Comparison of ENCODE assay signal across 16 mouse cellular contexts in genomic region chr10:120401787-120402186, GRCm38 (mm10).
A peak's percentile ranks its signal among the peaks of the same experiment; 100 is the strongest.
DNase-seq lines count a peak whose midpoint lies in the region; ATAC-seq and TF ChIP-seq lines count a peak whose summit lies in the region.
"Had no signal": no experiment of that assay in that cellular context is flagged by ENCODE, and none has a peak within 500 bp of the region (broad histone marks: within the 10 kb centered on the region; RNA-seq: fewer than 3 reads in every experiment).

No protein-coding gene starts in this region.

- 0 out of 2 replicates have a peak, but pooled peaks have one; percentile 43 for ATAC-seq in hindbrain, postnatal 0 days
- no peak for ATAC-seq in hindbrain, embryonic 14.5 days (ENCODE audit: low FRiP score)
- no peak for ATAC-seq in embryonic facial prominence, embryonic 12.5 days (ENCODE audit: insufficient number of reproducible peaks, insufficient read depth, low FRiP score, low TSS enrichment)
- peak; percentile 70 for ATAC-seq in forebrain, embryonic 15.5 days (replicated peaks)
- ATAC-seq: midbrain, embryonic 16.5 days had no signal

- H3K36me3 ChIP-seq in hindbrain, postnatal 0 days (ENCODE audit: insufficient read depth, low read length): no peaks in the 10 kb centered on the region
- no peaks in the 10 kb centered on the region for H3K36me3 ChIP-seq in hindbrain, embryonic 14.5 days (replicated peaks; ENCODE audit: control insufficient read depth, insufficient read depth)
- H3K36me3 ChIP-seq in embryonic facial prominence, embryonic 12.5 days: peaks cover 12% of the 10 kb centered on the region
- no peaks in the 10 kb centered on the region for H3K36me3 ChIP-seq in forebrain, embryonic 15.5 days
- H3K36me3 ChIP-seq: G1E had no signal

- H3K4me2 ChIP-seq in hindbrain, postnatal 0 days (ENCODE audit: low read depth, low read length): no peak overlapping the region
- H3K4me2 ChIP-seq in hindbrain, embryonic 14.5 days (replicated peaks): no peak overlapping the region
- H3K4me2 ChIP-seq in embryonic facial prominence, embryonic 12.5 days (replicated peaks): no peak overlapping the region
- 0 out of 2 replicates have a peak overlapping the region, but pooled peaks have one; percentile 9 for H3K4me2 ChIP-seq in forebrain, embryonic 15.5 days (replicated peaks)

- no peaks in the 10 kb centered on the region for H3K9me3 ChIP-seq in hindbrain, postnatal 0 days (ENCODE audit: low read length)
- no peaks in the 10 kb centered on the region for H3K9me3 ChIP-seq in hindbrain, embryonic 14.5 days (ENCODE audit: control insufficient read depth, low read length)
- H3K9me3 ChIP-seq in embryonic facial prominence, embryonic 12.5 days: no peaks in the 10 kb centered on the region
- no peaks in the 10 kb centered on the region for H3K9me3 ChIP-seq in forebrain, embryonic 15.5 days

- no peak overlapping the region for H3K27ac ChIP-seq in hindbrain, postnatal 0 days
- no peak overlapping the region for H3K27ac ChIP-seq in hindbrain, embryonic 14.5 days
- H3K27ac ChIP-seq in embryonic facial prominence, embryonic 12.5 days: 0 out of 2 replicates have a peak overlapping the region, but pooled peaks have one; percentile 9
- H3K27ac ChIP-seq in forebrain, embryonic 15.5 days (replicated peaks): no peak overlapping the region
- H3K27ac ChIP-seq: liver, embryonic 14.5 days; macrophage had no signal

- H3K4me1 ChIP-seq in hindbrain, postnatal 0 days (ENCODE audit: insufficient read depth, low read length): peaks cover 5% of the 10 kb centered on the region; the same call in 1 of the 2 replicates
- peaks cover 3% of the 10 kb centered on the region; the same call in 1 of the 2 replicates for H3K4me1 ChIP-seq in hindbrain, embryonic 14.5 days (replicated peaks; ENCODE audit: control insufficient read depth, insufficient read depth, low read length)
- H3K4me1 ChIP-seq in embryonic facial prominence, embryonic 12.5 days: peaks cover 56% of the 10 kb centered on the region
- H3K4me1 ChIP-seq in forebrain, embryonic 15.5 days: peaks cover 28% of the 10 kb centered on the region

- DNase-seq in hindbrain, postnatal 0 days (ENCODE audit: low spot score): peak; percentile 14
- DNase-seq in hindbrain, embryonic 14.5 days (ENCODE audit: low spot score): no peak
- peak; percentile 96 for DNase-seq in Muller cell, postnatal 12 days (ENCODE audit: inconsistent ontology term)
- no peak for DNase-seq in left cerebral cortex, adult 9 months (ENCODE audit: low spot score in 2 of 2)
- no peak for DNase-seq in thymus, postnatal 36 days
- DNase-seq: cerebellum, adult 11-12 months; heart, postnatal 10 days; kidney, postnatal 10 days; left cerebral cortex, postnatal 4 days; right cerebral cortex, postnatal 4 days had no signal

- no peak for TF ChIP-seq CTCF in hindbrain, postnatal 0 days (IDR thresholded peaks at IDR 0.05; ENCODE audit: low read depth)

- no peak overlapping the region for H3K9ac ChIP-seq in hindbrain, postnatal 0 days (replicated peaks; ENCODE audit: low read length)
- no peak overlapping the region for H3K9ac ChIP-seq in hindbrain, embryonic 14.5 days
- H3K9ac ChIP-seq in embryonic facial prominence, embryonic 12.5 days: no peak overlapping the region
- no peak overlapping the region for H3K9ac ChIP-seq in forebrain, embryonic 15.5 days (replicated peaks)
- H3K9ac ChIP-seq: liver, embryonic 14.5 days had no signal

- WGBS in hindbrain, postnatal 0 days: 30% methylated on average over 8 of the region's 8 CpGs
- 42% methylated on average over 8 of the region's 8 CpGs for WGBS in hindbrain, embryonic 14.5 days
- 62% methylated on average over 8 of the region's 8 CpGs for WGBS in embryonic facial prominence, embryonic 12.5 days
- 15% methylated on average over 8 of the region's 8 CpGs for WGBS in forebrain, embryonic 15.5 days

- no peaks in the 10 kb centered on the region for H3K27me3 ChIP-seq in hindbrain, postnatal 0 days (ENCODE audit: insufficient read depth, low read length)
- H3K27me3 ChIP-seq in hindbrain, embryonic 14.5 days (ENCODE audit: control insufficient read depth, insufficient read depth, low read length): no peaks in the 10 kb centered on the region
- H3K27me3 ChIP-seq in embryonic facial prominence, embryonic 12.5 days: no peaks in the 10 kb centered on the region
- H3K27me3 ChIP-seq in forebrain, embryonic 15.5 days: no peaks in the 10 kb centered on the region

- no peak overlapping the region for H3K4me3 ChIP-seq in hindbrain, postnatal 0 days (ENCODE audit: low read length)
- no peak overlapping the region for H3K4me3 ChIP-seq in hindbrain, embryonic 14.5 days (replicated peaks; ENCODE audit: low read length)
- no peak overlapping the region for H3K4me3 ChIP-seq in embryonic facial prominence, embryonic 12.5 days
- no peak overlapping the region for H3K4me3 ChIP-seq in forebrain, embryonic 15.5 days

Comparison
In these comparisons a context has a peak if more than half of its experiments do, and no peak if none do; other contexts are left out.
1. ATAC-seq: peak in hindbrain, postnatal 0 days (single experiment) and forebrain, embryonic 15.5 days (single experiment); none in hindbrain, embryonic 14.5 days (single experiment) and embryonic facial prominence, embryonic 12.5 days (single experiment).
2. DNase-seq: peak in hindbrain, postnatal 0 days (single experiment) and Muller cell, postnatal 12 days (single experiment); none in hindbrain, embryonic 14.5 days (single experiment), left cerebral cortex, adult 9 months (0 of 2) and thymus, postnatal 36 days (0 of 2).